Mouse (Mus musculus) left cerebral cortex, adult 2 months (tissue): ENCODE measurements around the gene Xylt1. TPM values are rescaled to one million over a fixed set of nuclear protein-coding genes. Genes with fewer than 3 reads are reported as not detected.

Experiments
- DNase-seq, 2 experiments: peaks; one replicate each; pipeline ENCODE4 v3.0.0; 2021 to 2022; ENCODE audit warnings: low spot score in 2 of 2, mixed read lengths in 1 of 2; ENCODE audit errors: extremely low spot score in 1 of 2
- H3K27ac ChIP-seq: fragments of 200-600 bp; 2 replicates; pipeline ENCODE4 v1.8.1; 2022
- H3K4me3 ChIP-seq: fragments of 200-600 bp; 2 replicates; pipeline ENCODE4 v1.8.1; 2022
- CTCF ChIP-seq: fragments of 200-600 bp; IDR thresholded peaks from 2 replicates; pipeline ENCODE4 v1.8.1; 2022; ENCODE audit warnings: antibody characterized with exemption, mild to moderate bottlenecking, moderate library complexity
- intact Hi-C: fragments of 180-260 bp; cut with DNase I; formaldehyde crosslinking; loops from one replicate; pipeline ENCODE4 v1.15.1; 2025
- total RNA-seq, 2 experiments: library from RNA; stranded (reverse); gene quantifications; 2 replicates each; pipeline ENCODE4 v1.2.3; 2021

Xylt1 gene
- total RNA-seq, 2 experiments from 2014 or later, result 51.7 to 60.5 TPM

- no peak overlapping the region for H3K27ac ChIP-seq
- intact Hi-C loops, result no loop called here
- DNase-seq, result no peak
- no peak overlapping the region for H3K4me3 ChIP-seq
- no peak for TF ChIP-seq CTCF
Observed at GRCm38 (mm10) chr7:117529787-117530655, 149.2 kb downstream of the Xylt1 start.

GRCm38 (mm10) chr7:117532651-117533050 lies 151.9 kb downstream of the Xylt1 start:
- intact Hi-C loops, result no loop called here

GRCm38 (mm10) chr7:117533164-117533563 lies 152.4 kb downstream of the Xylt1 start:
- no peak overlapping the region for H3K4me3 ChIP-seq
- no peak for TF ChIP-seq CTCF
- intact Hi-C loops, result no loop called here
- no peak overlapping the region for H3K27ac ChIP-seq
- DNase-seq, result no peak

More at GRCm38 (mm10) chr7:117532651-117533050, 151.9 kb downstream of the Xylt1 start:
- no peak overlapping the region for H3K4me3 ChIP-seq
- no peak for DNase-seq
- H3K27ac ChIP-seq, result no peak overlapping the region
- no peak for TF ChIP-seq CTCF

GRCm38 (mm10) chr7:117539931-117540330 lies 159.2 kb downstream of the Xylt1 start:
- TF ChIP-seq CTCF, result no peak
- intact Hi-C loops, result no loop called here
- H3K4me3 ChIP-seq, result no peak overlapping the region
- no peak for DNase-seq
- no peak overlapping the region for H3K27ac ChIP-seq

DNA sequence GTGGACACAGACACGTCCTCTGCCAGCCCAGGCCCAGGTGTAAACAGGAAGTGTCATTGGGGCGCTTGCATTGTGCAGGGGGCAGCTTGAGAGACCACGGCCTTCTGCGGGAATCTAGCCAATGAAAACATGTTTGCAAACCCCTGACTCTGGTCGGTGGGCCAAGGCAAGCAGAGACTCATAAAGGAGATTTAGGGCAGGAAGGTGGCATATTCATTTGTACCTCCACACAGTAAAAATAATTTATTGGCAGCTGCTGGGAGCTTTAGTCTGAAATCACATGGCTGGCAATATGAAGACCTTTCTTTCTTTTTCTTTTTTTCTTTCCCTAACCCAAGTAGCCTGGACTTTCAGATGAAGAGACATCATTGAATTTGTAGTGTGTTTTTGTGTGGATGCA lies 159.6 kb downstream of the Xylt1 start:
- intact Hi-C loops, result no loop called here

GRCm38 (mm10) chr7:117541056-117541455 lies 160.3 kb downstream of the Xylt1 start:
- Histone ChIP-seq H3K4me3 (no peak overlapping the region), H3K27ac (no peak overlapping the region)
- no peak for TF ChIP-seq CTCF
- intact Hi-C loops, result no loop called here
- DNase-seq, result no peak

More for the DNA sequence above, 159.6 kb downstream of the Xylt1 start:
- no peak for DNase-seq
- H3K4me3 ChIP-seq, result no peak overlapping the region
- H3K27ac ChIP-seq, result no peak overlapping the region
- TF ChIP-seq CTCF, result no peak

GRCm38 (mm10) chr7:117541681-117542080 lies 160.9 kb downstream of the Xylt1 start:
- intact Hi-C loops, result no loop called here
- no peak overlapping the region for H3K27ac ChIP-seq
- DNase-seq, result no peak
- H3K4me3 ChIP-seq, result no peak overlapping the region
- TF ChIP-seq CTCF, result no peak

DNA sequence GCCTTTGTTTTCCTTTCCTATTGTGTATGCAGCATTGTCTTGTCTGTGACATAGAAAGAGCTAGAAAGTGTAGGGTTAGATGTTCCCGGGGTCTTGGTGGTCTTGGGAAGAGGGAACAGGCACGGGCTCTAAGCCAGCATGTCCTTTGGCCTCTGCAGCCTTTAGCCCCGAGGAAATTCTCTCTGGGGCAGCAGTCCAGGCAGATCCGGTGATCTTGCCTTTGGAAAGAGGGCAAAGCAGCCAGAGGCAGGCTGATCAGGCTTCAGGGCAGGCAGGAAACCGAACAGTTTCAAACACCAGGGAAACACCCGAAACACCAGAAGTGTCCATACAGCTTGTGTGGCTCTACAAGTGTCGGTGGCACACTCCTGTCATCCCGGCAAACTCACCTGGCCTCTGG lies 162.3 kb downstream of the Xylt1 start:
- intact Hi-C loops, result no loop called here
- TF ChIP-seq CTCF, result no peak
- no peak for DNase-seq
- Histone ChIP-seq H3K27ac (no peak overlapping the region), H3K4me3 (no peak overlapping the region)

GRCm38 (mm10) chr7:117544126-117544525 lies 163.3 kb downstream of the Xylt1 start:
- Histone ChIP-seq H3K4me3 (no peak overlapping the region), H3K27ac (no peak overlapping the region)
- intact Hi-C loops, result no loop called here
- no peak for TF ChIP-seq CTCF
- DNase-seq, result no peak

DNA sequence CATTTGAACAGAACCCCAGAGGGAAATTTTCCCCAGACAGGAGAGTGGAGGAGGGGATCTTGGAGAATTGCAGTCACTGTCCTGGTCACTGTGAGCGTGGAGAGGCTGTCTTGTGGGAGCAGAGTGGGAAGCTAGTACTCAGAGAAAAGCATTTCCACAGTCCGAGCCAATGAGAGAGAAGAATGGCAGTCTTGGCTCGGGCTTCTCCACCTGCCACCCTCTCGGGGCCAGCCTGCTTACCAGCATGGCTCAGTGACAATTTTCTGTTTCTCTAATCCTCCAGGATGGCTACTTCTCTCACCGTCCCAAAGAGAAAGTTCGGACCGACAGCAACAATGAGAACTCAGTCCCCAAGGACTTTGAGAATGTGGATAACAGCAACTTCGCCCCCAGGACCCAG lies 167.5 kb downstream of the Xylt1 start:
- no peak for DNase-seq
- Histone ChIP-seq H3K27ac (no peak overlapping the region), H3K4me3 (no peak overlapping the region)
- intact Hi-C loops, result no loop called here
- TF ChIP-seq CTCF, result no peak

- no peak for TF ChIP-seq CTCF
Observed at GRCm38 (mm10) chr7:117550916-117551549, 170.3 kb downstream of the Xylt1 start.

DNA sequence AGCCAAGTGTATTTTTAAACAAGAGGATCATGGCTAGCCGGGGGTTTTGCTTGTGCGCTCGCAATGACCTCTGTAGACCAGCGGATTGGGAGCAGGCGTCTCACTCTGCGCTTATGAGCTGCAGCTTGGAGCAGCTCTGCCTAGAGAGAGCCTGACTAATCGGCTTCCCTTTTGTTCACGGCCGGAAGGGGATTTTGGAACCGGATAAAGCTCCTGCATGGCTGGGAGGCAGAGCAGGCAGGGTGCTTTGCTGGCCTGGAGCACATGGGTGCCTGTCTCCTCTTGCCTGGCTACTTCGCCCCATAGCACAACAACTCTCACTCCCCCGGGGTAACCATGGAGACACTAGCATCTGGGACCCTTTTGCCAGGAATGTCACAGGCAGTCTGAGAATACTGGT lies 172.4 kb downstream of the Xylt1 start:
- Histone ChIP-seq H3K4me3 (no peak overlapping the region), H3K27ac (no peak overlapping the region)
- intact Hi-C loops, result no loop called here
- no peak for TF ChIP-seq CTCF
- no peak for DNase-seq

More at GRCm38 (mm10) chr7:117550916-117551549, 170.3 kb downstream of the Xylt1 start:
- no peak overlapping the region for H3K4me3 ChIP-seq
- no peak overlapping the region for H3K27ac ChIP-seq
- intact Hi-C loops, result no loop called here
- no peak for DNase-seq
